ENCODE assay signal across 8 mouse cellular contexts in genomic region chr10:28492870-28493269, GRCm38 (mm10).
DNase-seq lines count a peak whose midpoint lies in the region; ATAC-seq and TF ChIP-seq lines count a peak whose summit lies in the region.

No protein-coding gene starts in this region.

- 0 out of 2 replicates have a peak, but pooled peaks cover 3% of the 10 kb centered on the region for H3K36me3 ChIP-seq in heart, embryonic 10.5 days
- H3K36me3 ChIP-seq in testis, adult 2 months (ENCODE audit: control insufficient read depth, insufficient read depth, low read length) = no peaks in the 10 kb centered on the region
- no peaks in the 10 kb centered on the region for H3K36me3 ChIP-seq in limb, embryonic 14.5 days (ENCODE audit: control insufficient read depth, insufficient read depth, low read length)

- no peak for ATAC-seq in limb, embryonic 14.5 days (ENCODE audit: low FRiP score, low read depth)

- peak overlapping the region; percentile 80 for H3K27ac ChIP-seq in heart, embryonic 10.5 days
- no peak overlapping the region for H3K27ac ChIP-seq in testis, adult 2 months (ENCODE audit: control insufficient read depth, insufficient read depth, low read depth, low read length)
- 0 out of 2 replicates have a peak overlapping the region, but pooled peaks have one; percentile 0 for H3K27ac ChIP-seq in limb, embryonic 14.5 days (replicated peaks; ENCODE audit: low read depth, low read length)

- intact Hi-C loops in gastrocnemius, postnatal 36 days (cut with DNase I) = no loop called here

- peak overlapping the region; percentile 22; the same call in 1 of the 2 replicates for H3K4me2 ChIP-seq in limb, embryonic 14.5 days (replicated peaks; ENCODE audit: low read depth, low read length, severe bottlenecking)

- no peaks in the 10 kb centered on the region for H3K27me3 ChIP-seq in heart, embryonic 10.5 days (ENCODE audit: insufficient read depth, poor library complexity, severe bottlenecking)
- no peaks in the 10 kb centered on the region for H3K27me3 ChIP-seq in testis, adult 2 months (ENCODE audit: control insufficient read depth, insufficient read depth, low read length)
- H3K27me3 ChIP-seq in limb, embryonic 14.5 days (ENCODE audit: control insufficient read depth, insufficient read depth, low read length) = no peaks in the 10 kb centered on the region

- peaks cover 6% of the 10 kb centered on the region for H3K4me1 ChIP-seq in heart, embryonic 10.5 days
- H3K4me1 ChIP-seq in testis, adult 2 months (ENCODE audit: control insufficient read depth, insufficient read depth, low read length) = peaks cover 14% of the 10 kb centered on the region
- H3K4me1 ChIP-seq in limb, embryonic 14.5 days (ENCODE audit: control insufficient read depth, insufficient read depth, low read length) = peaks cover 11% of the 10 kb centered on the region

- no peak overlapping the region for H3K9ac ChIP-seq in limb, embryonic 14.5 days (ENCODE audit: low read depth, low read length, severe bottlenecking)

- no peak for DNase-seq in heart, embryonic 10.5 days (ENCODE audit: low spot score)
- DNase-seq in heart, adult 11 months = no peak
- DNase-seq in testis, postnatal 14 days (ENCODE audit: low spot score) = no peak
- no peak for DNase-seq in limb, embryonic 14.5 days (ENCODE audit: low spot score)
- DNase-seq in urinary bladder, postnatal 10 days (ENCODE audit: low spot score) = no peak
- DNase-seq in gastrocnemius, postnatal 36 days = no peak
- no peak for DNase-seq in left cerebral cortex, adult 11 months (ENCODE audit: low spot score)

- H3K9me3 ChIP-seq in heart, embryonic 10.5 days = no peaks in the 10 kb centered on the region
- no peaks in the 10 kb centered on the region for H3K9me3 ChIP-seq in limb, embryonic 14.5 days (ENCODE audit: control insufficient read depth, low read length)

- WGBS in heart, embryonic 10.5 days = 38% methylated on average over 14 of the region's 14 CpGs
- 45% methylated on average over 14 of the region's 14 CpGs for WGBS in limb, embryonic 14.5 days

- TF ChIP-seq POLR2A in testis, adult 2 months (IDR thresholded peaks at IDR 0.05; ENCODE audit: control insufficient read depth, low read depth, low read length) = no peak
- TF ChIP-seq POLR2A in limb, embryonic 14.5 days (IDR thresholded peaks at IDR 0.05; ENCODE audit: borderline replicate concordance, extremely low read depth, insufficient read depth, insufficient read length) = no peak

- TF ChIP-seq CTCF in testis, adult 2 months (IDR thresholded peaks at IDR 0.05; ENCODE audit: control insufficient read depth, insufficient read depth, insufficient replicate concordance, low read depth, low read length) = no peak

- H3K4me3 ChIP-seq in heart, embryonic 10.5 days = peak overlapping the region; percentile 32; the same call in 1 of the 2 replicates
- peak overlapping the region; percentile 24 for H3K4me3 ChIP-seq in testis, adult 2 months (ENCODE audit: control insufficient read depth, low read depth, low read length)
- no peak overlapping the region for H3K4me3 ChIP-seq in limb, embryonic 14.5 days (replicated peaks; ENCODE audit: low read length)
